Mouse (Mus musculus) left cerebral cortex, adult 11 months (tissue): ENCODE results near the gene Ttc28.
A peak's percentile ranks its signal among the peaks of the same experiment; 100 is the strongest.
"Not testable (repeated sequence)": the region's sequence is repeated elsewhere in the genome, so short reads cannot be mapped to it uniquely, and the experiment has no call there.

ENCODE experiments used
- DNase-seq: peaks from one replicate; pipeline ENCODE4 v3.0.0; 2022; ENCODE audit warnings: low spot score

Gene Ttc28

DNA sequence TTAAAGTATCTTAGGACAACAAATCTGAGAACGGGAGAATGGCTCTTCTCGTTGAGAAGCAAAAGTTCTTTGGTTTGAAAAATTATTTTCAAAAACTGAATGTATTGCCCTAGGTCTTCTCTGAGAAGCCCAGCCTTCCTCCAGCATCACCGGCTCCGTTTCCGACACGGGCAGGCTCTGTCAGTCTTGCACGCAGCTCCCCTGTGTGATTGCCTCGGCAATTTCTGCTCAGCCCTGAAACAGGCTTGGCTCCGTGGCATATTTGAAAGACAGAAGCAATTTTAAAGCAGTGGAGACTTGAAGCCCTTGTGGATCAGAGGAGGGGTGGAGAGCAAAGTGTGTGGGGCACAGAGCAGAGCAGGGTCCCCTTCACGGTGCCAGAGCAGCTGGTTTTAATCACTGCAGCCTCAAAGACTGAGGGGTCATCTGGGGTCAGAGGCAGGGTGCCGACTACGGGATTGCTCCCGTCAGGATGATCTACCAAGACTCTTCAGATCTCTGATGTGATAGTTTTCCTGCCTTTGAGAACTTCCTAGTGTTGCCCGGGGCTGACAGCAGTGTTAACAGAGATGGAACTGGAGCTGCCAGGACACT is 363.9 kb downstream of the Ttc28 start:
- DNase-seq, result no peak

DNA sequence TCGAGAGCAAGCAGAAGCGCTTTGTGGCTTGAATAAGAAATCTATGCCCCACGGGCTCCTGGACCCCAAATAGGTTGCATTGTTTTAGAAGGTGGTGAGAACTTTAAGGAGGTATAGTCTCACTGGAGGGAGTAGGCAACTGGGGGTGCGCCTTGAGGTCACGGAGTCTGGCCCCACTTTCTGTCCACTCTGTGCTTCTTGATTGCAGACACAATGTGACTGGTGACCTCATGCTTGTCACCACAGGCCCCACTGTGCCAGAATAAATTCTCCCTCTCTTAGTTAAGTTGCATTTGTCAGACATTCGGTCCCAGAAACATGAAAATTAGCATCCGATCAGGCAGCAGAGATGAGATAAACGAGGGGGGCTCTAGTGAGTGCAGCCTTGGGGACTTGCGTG is 364.5 kb downstream of the Ttc28 start:
- DNase-seq, result no peak

DNA sequence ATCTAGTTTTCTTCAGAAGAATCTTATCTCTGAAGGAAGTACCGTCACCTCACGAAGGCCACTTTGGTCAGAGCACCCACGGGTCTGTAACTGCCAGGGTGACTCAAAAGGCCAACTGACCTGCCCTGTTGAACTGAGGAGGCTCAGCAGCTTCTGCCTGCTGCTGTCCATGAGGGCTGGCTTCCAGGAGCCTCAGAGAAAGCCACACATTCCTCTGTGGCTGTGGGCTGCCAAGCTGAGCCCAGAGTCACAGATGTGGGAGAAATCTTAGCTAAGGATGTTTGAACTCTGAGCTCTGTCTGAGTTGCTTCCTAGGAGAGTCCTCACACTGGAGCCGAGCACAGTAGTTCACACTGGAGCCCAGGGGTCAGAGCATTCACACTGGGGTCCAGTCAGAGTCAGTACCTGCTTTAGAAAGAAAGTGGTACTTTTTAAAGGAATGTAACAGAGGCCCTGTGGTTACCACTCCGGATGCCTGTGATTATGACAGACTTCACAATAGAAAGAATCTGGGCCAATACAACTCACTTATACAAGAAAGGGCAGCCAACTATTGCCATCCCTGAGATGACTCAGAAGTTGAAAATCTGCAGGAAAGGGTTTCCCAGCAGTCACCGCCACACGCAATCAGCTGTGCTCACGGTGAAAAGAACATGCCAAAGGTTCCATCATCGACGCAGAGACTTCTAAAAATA is 368.1 kb downstream of the Ttc28 start:
- no peak for DNase-seq

DNA sequence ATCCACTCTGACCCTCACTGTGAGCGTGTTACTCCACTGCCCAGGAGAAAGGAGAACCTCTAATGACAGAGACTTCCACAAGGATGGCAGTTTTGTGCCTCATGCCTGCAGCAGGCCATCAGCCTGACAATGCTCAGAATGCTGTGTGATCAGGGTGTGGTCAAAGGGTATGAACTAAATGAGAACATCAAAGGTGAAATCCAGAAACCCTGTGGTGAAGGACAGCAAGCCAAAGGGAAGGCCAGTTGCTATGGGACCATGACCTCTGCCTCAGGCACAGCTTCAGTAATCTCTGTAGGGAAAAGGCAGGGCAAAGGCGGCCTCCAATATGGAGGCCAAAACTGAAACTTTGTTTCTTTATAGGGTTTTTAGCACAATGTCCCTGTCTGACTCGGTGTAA is 372.5 kb downstream of the Ttc28 start:
- DNase-seq, result no peak

DNA sequence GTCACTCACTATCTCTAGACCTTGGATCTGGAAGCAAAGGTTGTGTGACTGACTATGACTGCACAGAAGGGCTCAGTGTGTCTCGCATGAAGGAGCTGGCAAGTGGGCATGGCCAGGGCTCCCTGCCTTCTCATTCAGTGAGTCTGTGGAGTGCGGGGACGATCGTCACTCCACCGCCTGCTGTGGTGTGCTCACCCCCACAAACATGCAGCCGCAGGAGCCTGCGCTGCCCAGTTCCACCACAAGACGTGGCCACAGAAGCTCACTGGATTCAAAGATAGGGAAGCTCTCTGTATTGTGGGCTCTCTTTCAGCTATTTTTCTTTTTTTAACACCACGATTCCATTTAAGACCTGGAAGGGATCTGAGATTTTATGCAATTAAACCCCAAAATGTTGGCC is 374.8 kb downstream of the Ttc28 start:
- DNase-seq, result no peak

DNA sequence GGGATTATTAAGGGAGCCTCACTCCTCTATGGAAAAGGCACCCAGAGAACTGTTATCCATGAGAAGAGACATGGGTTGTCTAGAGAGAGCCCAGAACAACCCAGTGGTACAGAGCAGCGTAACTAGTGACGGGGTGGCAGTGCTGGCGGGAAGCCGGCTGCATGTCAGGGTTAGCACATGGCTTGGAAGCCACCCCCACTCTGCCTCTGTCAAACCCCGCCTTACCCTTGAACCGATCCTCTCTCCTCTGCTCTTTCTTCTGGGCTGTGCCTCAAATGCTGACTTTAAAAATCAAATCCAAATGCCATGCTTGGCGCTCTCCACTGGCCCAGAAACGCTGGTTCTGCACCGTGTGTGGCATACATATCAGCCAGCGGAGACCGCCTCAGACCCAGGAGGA is 375.2 kb downstream of the Ttc28 start:
- no peak for DNase-seq

DNA sequence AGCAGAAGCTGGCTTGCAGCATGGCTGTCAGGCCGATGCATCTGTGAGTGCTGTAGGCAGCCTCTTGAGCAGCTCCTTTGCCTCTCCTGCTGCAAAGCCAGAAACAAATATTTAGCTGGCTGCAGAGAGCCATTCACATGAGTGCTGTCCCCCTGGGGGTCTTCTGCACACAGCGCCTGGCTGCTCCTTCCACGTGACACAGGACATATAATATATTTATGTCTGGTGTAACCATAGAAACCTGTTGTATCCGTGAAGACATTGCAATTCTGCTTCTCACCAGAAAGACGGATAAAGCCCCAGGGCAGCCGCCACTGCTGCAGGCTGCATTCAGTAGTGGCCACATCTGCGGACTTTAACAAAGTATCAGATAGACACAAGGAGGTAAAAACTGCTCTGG is 376.6 kb downstream of the Ttc28 start:
- DNase-seq, result no peak

DNA sequence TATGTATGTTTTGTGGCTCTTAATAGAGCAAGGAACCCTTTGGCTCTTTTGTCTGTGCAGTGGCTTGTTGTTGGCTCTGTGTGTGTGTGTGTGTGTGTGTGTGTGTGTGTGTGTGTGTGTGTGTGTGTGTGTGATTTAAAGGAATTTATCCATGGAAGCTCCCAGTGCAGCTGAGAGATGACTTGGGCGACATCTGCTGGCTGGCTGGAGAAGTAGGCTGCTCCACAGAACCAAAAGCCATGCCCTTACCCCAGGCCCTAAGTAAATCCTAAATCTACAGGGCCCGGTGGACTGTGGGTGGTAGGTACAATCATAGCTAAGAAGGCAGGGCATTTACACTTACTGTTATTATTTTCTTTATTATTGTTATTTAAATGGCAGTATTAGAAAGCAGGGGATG is 377.5 kb downstream of the Ttc28 start:
- peak; percentile 36 for DNase-seq

DNA sequence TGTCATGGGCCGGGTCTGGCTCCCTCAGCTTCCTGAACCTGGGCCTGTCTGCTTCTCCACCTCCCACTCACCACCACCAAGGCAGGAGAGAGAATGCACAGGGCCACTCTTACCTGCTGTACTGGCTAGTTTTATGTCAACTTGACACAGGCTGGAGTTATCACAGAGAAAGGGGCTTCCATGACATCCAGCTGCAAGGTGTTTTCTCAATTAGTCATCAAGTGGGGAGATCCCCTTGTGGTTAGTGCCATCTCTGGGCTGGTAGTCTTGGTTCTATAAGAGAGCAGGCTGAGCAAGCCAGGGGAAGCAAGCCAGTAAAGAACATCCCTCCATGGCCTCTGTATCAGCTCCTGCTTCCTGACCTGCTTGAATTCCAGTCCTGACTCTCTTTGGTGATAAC is 381.6 kb downstream of the Ttc28 start:
- DNase-seq, result not testable (repeated sequence)

DNA sequence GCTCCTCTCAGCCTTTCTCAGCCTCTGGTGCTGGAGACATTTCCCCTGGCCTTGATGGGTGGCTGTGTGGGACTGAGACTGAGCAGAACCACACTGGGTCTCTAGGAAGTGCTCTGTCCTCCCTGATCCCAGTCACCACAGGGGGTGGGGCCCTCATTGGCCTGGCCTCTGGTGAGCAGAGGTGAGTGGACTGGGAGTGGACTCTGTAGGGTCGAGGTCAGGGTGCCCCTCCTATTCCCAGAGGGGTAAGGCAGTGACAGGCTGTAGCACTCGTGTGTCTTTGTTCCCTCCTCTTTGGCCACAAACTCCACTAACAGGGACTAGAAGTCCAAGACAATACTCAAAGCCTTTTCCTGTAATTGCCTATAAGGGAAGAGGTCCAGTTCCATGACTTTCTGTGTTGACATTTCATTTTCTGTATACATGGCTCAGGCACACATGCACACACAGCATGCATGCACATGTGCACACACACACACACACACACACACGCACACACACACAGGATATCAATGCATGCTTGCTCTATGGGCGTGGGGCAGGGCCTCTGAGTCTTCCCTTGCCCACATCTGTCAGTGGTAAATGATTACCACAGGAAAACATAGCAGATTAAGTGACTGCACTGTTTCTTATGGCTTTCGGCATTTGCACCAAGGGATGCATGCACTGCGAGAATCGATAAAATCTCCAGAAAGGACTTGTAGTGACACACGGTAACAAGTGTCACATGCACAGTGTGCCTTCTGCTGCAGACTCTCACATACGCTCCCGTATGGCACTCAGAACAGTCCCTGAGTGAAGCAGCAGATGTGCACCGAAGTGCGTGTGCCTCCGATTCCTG is 382.4 kb downstream of the Ttc28 start:
- no peak for DNase-seq

DNA sequence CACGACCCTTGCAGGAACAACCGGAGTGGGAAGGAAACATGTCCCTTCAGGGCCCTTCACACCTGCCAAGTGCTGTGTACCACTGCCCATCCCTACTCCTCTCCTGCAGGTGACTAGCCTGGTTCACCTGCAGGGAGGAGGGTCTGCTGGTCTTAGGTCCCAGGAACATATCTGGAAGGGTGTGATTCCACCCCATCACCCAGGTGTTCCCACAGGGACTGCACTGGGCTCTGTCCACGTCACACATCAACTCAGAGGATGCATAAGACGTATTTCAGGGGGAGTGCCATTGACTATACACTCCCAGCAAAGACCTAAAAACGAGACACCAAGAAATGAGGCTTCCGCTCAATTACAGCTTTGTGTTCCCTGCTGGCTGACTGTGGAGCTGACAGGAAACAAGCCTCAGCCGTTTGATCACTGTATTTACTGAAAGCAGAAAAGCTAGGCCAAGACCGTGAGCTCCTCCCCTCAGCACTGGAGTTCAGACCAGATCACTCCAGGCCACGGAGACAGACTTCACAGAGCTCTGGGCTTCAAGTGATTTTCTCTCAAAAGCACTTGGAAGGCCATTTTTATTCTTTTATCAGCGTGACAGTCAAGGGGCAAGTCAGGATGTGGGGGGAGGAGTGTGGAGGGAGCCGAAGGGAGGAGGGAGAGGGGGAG is 383.1 kb downstream of the Ttc28 start:
- DNase-seq, result no peak

DNA sequence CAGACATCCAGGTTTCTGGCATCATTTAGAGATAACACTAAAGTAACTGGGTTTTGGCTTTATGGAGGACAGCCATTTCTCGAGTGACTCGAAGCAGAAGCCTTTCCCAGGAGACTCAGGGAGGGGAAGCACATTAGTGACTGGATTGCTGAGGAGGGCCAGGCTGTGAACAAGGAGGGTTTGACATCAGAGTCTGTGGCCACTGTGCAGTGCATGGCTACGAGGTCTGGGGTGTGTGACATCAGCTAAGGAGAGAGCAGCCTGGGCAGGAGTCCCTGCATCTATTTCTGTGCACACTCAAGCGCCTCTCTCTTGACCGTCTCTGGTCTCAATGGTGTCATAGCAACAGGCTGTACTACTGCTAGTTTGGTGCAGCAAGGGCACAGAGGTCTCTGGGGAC is 383.8 kb downstream of the Ttc28 start:
- no peak for DNase-seq

DNA sequence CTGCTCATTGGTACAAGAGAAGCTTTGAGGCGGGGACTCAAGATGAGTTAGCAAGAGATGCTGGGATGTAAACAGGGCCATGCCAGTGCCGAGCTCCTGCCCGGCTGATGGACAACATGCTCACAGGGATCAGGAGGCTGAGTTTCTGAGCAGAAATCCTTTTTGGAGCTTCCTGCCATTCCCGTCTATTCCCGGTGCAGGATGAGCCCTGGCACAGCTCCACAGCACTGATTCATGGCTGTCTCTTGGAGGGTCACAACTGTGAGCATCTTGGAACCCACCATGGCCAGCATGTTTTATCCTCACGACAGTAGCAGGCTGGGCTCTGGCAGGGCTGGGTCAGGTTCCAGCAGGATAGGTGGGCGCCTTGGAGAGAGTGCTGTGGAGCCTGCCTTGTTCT is 384.9 kb downstream of the Ttc28 start:
- DNase-seq, result no peak

DNA sequence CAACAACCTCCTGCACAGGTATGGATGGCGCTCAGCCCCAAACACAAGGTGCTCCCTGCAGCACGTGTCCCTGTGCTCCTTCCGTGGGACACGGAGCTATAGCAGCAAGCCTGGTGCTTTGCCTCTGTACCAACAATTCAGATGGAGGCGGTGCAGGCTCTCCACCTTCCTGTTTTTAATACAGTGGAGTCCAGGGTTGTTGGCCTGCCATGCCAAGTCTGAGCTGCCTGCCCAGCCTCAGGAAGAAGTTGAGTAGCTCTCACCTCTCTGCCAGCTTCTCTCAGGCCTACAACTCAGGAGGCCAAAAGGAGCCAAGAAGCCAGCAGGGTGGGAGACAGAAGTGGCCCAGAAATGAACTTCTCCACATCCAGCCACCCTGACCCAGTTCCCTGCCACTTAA is 387.1 kb downstream of the Ttc28 start:
- DNase-seq, result no peak

DNA sequence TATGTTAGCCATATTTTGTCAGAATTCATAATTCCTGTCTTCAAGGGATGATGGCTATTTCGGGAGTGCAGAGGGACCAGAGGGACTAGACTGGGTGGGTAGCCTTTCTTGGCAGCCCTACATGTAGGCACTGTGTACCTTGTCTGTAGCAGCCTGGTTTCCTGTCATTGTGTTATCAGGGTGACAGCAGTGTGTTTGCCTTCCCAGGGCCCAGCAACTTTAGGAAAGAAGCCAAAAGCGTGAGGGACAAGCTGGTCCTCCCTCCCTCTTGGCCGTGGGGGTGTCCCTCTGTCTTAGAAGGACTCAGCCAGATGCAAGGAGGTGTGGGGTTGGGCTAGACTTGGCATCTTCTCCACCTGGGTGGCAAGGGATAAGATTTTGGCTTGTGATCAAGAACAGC is 387.5 kb downstream of the Ttc28 start:
- no peak for DNase-seq

DNA sequence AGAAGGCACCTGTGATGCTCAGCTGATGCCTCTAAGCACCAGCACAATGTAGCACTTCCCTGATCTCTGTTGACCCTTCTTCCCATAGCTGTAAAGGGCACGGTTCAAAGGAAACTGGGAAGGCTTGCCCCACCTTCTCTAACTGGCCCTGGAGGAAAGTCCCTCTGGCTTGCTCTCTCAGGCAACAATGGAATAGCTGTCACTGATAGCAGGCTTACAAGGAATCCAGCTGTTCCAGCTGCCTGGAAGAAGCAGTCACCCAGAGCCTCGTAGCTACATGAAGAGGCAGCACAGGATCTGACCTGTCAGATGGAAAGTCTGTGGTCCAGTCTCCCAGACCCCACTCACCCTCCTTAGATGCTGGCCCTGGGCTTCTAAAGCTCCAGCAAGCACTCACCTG is 389.2 kb downstream of the Ttc28 start:
- no peak for DNase-seq

DNA sequence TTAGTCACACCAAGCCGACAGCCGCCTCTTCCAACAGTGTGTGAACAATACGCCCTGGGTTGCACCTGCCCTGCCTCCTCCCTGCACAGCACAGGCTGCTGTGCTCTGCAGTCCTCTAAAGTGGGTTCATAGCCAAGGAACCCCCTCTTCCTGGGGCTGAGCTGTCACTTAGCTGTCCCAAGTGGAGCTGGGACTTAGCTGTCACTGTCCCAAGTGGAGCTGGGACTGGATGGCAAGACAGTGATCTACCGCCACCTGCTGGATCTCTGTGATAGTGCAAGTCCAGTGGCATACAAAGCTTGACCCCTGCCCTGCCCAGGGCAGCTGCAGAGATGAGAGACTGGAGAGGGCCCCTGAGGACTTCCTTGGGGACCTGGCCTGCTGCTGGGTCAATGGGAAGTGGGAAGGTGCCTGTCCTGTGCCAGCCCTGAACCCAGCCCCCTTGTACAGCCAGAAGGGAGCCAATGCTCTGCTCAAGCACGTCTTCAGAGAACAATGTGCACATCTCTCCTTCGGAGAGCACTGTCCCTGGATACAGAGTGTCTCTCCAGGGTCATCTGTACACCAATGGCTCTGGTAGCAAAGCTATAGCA is 390.1 kb downstream of the Ttc28 start:
- no peak for DNase-seq

DNA sequence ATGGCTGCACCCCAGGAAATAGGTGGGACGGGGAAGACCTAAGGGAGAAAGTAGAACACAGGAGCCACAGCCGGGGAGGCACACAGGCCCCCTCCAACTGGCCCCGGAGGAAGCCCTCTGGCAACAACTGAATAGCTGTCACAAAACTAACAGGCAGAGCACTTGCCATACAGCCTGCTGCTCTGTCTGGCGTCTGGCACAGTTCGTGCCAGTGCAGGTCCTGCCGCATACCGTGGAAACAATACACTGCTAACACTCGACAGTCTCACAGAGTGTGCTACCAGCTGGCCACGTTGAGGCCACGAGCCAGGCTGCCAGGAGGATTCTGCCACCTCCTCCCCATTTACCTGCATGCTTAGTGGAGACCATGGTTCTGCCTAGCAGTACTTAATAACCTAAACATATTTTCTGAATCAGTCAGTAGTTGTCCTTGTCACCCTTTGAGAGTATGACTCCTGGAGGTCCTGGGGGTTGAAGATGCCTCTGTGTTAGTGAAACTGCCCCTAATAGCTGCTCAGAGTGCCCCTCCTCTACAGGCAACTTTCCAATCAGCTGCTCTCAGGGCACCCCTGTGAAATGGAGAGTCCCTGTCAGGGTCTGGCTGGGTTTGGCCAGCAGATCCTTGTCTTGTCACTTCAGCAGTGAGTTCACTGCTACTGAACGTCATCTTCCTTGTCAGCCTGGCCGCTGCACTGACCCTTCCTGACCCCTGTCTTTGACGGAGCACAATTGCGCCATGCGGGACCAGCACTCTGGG is 390.8 kb downstream of the Ttc28 start:
- DNase-seq, result no peak

DNA sequence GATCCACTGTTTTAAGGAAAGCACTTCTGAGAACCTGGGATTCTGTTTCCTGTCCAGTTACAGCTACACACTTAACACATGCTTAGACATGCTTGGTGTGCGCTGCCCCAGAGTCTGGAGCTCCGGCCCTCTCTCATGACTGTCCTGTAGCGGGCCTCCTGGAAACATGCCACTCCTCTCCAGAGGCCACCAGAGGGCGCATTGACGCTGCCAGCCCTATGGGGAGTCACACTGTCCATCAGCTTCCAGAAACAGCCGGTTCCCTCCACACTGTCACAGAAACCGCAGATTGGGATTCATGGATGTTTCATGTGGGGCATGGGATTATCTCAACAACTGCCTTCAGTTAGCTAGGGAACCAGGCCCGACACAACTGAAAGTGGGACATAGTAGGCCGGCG is 394.0 kb downstream of the Ttc28 start:
- peak; percentile 60 for DNase-seq

DNA sequence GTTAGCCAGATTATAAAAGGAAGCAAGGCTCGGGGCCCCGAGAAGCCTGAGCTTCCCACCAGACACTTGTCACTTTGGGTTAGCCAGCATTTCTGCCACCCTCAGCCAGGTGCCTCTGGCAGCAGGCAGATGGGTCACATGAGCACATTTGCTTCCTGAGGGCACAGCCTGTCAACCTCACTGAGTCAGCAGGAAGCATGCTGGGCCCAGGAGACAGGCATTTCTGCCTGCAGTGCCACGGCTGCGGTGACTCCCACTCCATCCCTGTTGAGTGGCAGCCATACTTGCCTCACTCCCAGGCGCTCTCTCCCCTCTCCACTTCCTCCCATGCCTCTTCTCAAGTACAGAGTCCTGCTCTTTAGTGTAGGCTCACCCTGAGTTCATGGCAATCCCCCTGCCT is 395.3 kb downstream of the Ttc28 start:
- DNase-seq, result no peak

DNA sequence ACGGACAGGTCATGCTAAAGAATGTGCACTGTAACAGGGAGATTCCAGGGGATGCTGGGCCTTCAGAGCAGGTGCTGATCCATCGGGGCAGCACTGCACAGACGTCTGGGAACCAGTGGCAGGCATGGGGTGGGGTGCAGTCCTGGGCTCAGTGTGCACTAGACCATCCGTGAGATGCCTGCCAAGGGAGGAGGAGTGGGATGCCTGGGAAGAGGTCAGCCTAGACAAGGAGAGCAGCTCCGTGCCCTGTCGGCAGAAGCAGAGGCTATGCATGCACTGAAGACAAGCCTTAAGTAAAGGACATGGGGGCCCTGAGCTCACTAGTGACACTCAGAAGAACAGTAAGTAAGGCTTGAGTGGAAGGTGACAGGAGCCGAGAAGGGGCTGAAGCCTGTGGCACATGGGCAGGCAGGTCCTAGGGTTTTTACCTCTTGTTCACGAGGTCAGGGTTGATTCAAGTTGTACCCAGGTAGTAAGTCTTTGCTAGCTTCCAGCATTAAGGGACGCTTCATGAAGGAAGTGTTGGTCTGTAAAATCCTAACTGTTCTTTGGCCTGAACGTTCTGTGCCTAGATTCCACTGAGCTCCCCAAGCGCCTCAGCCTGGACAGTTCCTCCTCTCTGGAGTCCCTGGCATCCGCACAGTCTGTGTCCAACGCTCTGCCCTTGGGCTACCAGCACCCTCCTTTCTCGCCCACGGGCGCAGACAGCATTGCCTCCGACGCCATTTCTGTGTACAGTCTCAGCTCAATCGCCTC is 405.0 kb downstream of the Ttc28 start:
- DNase-seq, result no peak
